Mouse (Mus musculus) myocyte (in vitro differentiated cells): ENCODE data around the gene Hebp2.

ENCODE experiments used
- CEBPB ChIP-seq: IDR thresholded peaks from 2 replicates; pipeline ENCODE4 v1.6.1; 2011; ENCODE audit warnings: mild to moderate bottlenecking, moderate library complexity; ENCODE audit not compliant: poor library complexity, insufficient read depth, severe bottlenecking
- E2F4 ChIP-seq: IDR thresholded peaks from one replicate; pipeline ENCODE4 v1.6.1; 2011; ENCODE audit warnings: mild to moderate bottlenecking, control low read depth, moderate library complexity; ENCODE audit not compliant: insufficient read depth
- MYOD1 ChIP-seq, 3 experiments: IDR thresholded peaks; one replicate each; pipeline ENCODE4 v1.6.1; 2011; ENCODE audit warnings: control low read depth in 2 of 3, low read depth in 2 of 3, mild to moderate bottlenecking in 2 of 3, moderate library complexity in 1 of 3; ENCODE audit not compliant: insufficient read length in 2 of 3, control insufficient read depth in 1 of 3
- MYOG ChIP-seq, 3 experiments: IDR thresholded peaks; one replicate each; pipeline ENCODE4 v1.6.1; 2011; ENCODE audit warnings: control low read depth in 2 of 3, low read depth in 2 of 3, mild to moderate bottlenecking in 2 of 3; ENCODE audit not compliant: insufficient read length in 2 of 3, control insufficient read depth in 1 of 3, insufficient read depth in 1 of 3
- POLR2A ChIP-seq: IDR thresholded peaks from one replicate; pipeline ENCODE4 v1.6.1; 2011; ENCODE audit warnings: low read depth, mild to moderate bottlenecking, control low read depth, moderate library complexity; ENCODE audit not compliant: insufficient read length
- USF1 ChIP-seq: IDR thresholded peaks from one replicate; pipeline ENCODE4 v1.6.1; 2011; ENCODE audit warnings: low read depth, mild to moderate bottlenecking, control low read depth, moderate library complexity

- TF ChIP-seq POLR2A (no peak), E2F4 (no peak), MYOD1 (IDR thresholded peaks at IDR 0.05; ENCODE audit: control insufficient read depth in 1 of 3, insufficient read length in 2 of 3, low read depth in 2 of 3) (no peak), MYOG (IDR thresholded peaks at IDR 0.05; ENCODE audit: control insufficient read depth in 1 of 3, insufficient read depth in 1 of 3, insufficient read length in 2 of 3, low read depth in 2 of 3) (no peak), CEBPB (no peak), USF1 (no peak)
Observed at GRCm38 (mm10) chr10:18525726-18526125, 20.1 kb downstream of the Hebp2 start.
